7 mouse cellular contexts compared by ENCODE assay signal in the genomic region with DNA sequence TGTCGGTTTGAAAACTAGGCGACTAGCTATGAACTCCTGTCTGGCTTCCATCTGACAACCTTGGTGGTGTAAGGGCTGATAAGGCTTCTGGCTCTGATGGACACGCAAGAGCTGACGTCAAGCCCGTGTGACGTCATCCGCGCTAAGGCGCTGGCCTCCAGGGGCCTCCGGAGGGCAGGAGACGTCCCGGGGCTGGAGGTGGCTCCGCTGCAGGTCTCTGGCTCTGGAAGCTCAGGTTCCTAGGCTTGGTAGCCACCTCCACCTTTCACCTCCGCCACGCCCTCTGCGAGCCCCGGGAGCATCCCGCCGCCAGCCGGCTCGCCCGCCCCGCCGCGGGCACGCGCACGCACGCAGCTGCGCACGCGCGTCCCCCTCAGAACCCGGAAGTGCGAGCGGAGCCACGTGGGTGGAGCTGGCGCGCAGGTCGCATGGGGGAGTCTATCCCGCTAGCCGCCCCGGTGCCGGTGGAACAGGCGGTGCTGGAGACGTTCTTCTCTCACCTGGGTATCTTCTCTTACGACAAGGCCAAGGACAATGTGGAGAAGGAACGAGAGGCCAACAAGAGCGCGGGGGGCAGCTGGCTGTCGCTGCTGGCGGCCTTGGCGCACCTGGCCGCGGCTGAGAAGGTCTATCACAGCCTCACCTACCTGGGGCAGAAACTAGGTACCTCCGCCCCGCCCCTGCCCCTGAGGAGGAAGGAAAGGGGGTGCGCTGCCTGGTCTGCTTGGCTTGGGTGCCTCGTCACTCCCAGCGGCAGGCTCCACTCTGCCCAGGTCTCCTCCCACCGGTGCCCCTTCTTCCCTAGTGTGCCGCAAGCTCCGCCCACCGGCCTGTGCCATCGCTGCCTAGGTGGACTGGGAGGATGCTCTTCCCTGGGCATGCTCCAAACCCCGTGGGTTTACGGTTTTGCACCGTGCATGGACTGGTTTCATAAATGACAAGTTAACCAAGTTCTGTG. TPM values are rescaled to one million over a fixed set of nuclear protein-coding genes. Genes with fewer than 3 reads are reported as not detected.
A peak's percentile ranks its signal among the peaks of the same experiment; 100 is the strongest.
DNase-seq lines count a peak whose midpoint lies in the region; ATAC-seq and TF ChIP-seq lines count a peak whose summit lies in the region.

BC048403 (plus strand) TSS at position 390 of the 958 bp plus-strand sequence.

- DNase-seq in adrenal gland, adult 2 months: peak; percentile 93
- peak; percentile 80 for DNase-seq in embryo, embryonic 11.5 days (ENCODE audit: low read depth, low spot score)
- DNase-seq in gastrocnemius, postnatal 4 days (ENCODE audit: low spot score in 2 of 2): peak; percentile 81 to 87
- peak; percentile 87 for DNase-seq in left cerebral cortex, postnatal 4 days

- H3K9ac ChIP-seq in intestine, postnatal 0 days (ENCODE audit: low read depth, low read length): peak within 1 kb of the TSS; percentile 78
- peak within 1 kb of the TSS; percentile 55 for H3K9ac ChIP-seq in midbrain, embryonic 12.5 days (replicated peaks)

- TF ChIP-seq CTCF in intestine, postnatal 0 days (IDR thresholded peaks at IDR 0.05; ENCODE audit: low read depth): no peak
- TF ChIP-seq CTCF in small intestine, adult 2 months (IDR thresholded peaks at IDR 0.05; ENCODE audit: extremely low read depth, insufficient read length, insufficient replicate concordance, low read depth, low read length): no peak

- peak within 1 kb of the TSS; percentile 91 for H3K4me3 ChIP-seq in intestine, postnatal 0 days (ENCODE audit: low read depth, low read length)
- H3K4me3 ChIP-seq in midbrain, embryonic 12.5 days: peak within 1 kb of the TSS; percentile 64
- H3K4me3 ChIP-seq in small intestine, adult 2 months (ENCODE audit: low read depth, low read length): peak within 1 kb of the TSS; percentile 92

- peak; percentile 63 for TF ChIP-seq POLR2A in small intestine, adult 2 months (IDR thresholded peaks at IDR 0.05; ENCODE audit: low read depth, low read length)

- intact Hi-C loops in left cerebral cortex, postnatal 4 days (cut with DNase I): no loop called here

- H3K27ac ChIP-seq in intestine, postnatal 0 days (ENCODE audit: low read depth, low read length): peak within 1 kb of the TSS; percentile 66; the same call in 1 of the 2 replicates
- H3K27ac ChIP-seq in midbrain, embryonic 12.5 days (replicated peaks): no peak within 1 kb of the TSS
- H3K27ac ChIP-seq in small intestine, adult 2 months (ENCODE audit: insufficient read depth, low read depth, low read length): peak within 1 kb of the TSS; percentile 26; the same call in 1 of the 2 replicates

- WGBS in intestine, postnatal 0 days: under 1% methylated on average over 57 of the region's 68 CpGs
- WGBS in midbrain, embryonic 12.5 days: under 1% methylated on average over 64 of the region's 68 CpGs
- under 1% methylated on average over 68 of the region's 68 CpGs for WGBS in small intestine, adult 2 months

- H3K4me2 ChIP-seq in intestine, postnatal 0 days (replicated peaks; ENCODE audit: low read depth): peak within 1 kb of the TSS; percentile 97
- peak within 1 kb of the TSS; percentile 94 for H3K4me2 ChIP-seq in midbrain, embryonic 12.5 days (replicated peaks)

- no peaks in the 10 kb centered on the region for H3K9me3 ChIP-seq in intestine, postnatal 0 days (ENCODE audit: control insufficient read depth)
- no peaks in the 10 kb centered on the region for H3K9me3 ChIP-seq in midbrain, embryonic 12.5 days

- no peaks in the 10 kb centered on the region for H3K36me3 ChIP-seq in intestine, postnatal 0 days (ENCODE audit: control insufficient read depth, insufficient read depth)
- no peaks in the 10 kb centered on the region for H3K36me3 ChIP-seq in midbrain, embryonic 12.5 days
- H3K36me3 ChIP-seq in small intestine, adult 2 months (ENCODE audit: control insufficient read depth, insufficient read depth, low read length): no peaks in the 10 kb centered on the region

- no peaks in the 10 kb centered on the region for H3K27me3 ChIP-seq in intestine, postnatal 0 days (replicated peaks; ENCODE audit: control insufficient read depth, insufficient read depth, low read length)
- H3K27me3 ChIP-seq in midbrain, embryonic 12.5 days: no peaks in the 10 kb centered on the region
- H3K27me3 ChIP-seq in small intestine, adult 2 months (ENCODE audit: control insufficient read depth, insufficient read depth, low read length): no peaks in the 10 kb centered on the region

- H3K4me1 ChIP-seq in intestine, postnatal 0 days (replicated peaks; ENCODE audit: control insufficient read depth, insufficient read depth, low read length): no peaks in the 10 kb centered on the region
- peaks cover 9% of the 10 kb centered on the region for H3K4me1 ChIP-seq in midbrain, embryonic 12.5 days
- peaks cover 5% of the 10 kb centered on the region for H3K4me1 ChIP-seq in small intestine, adult 2 months (ENCODE audit: control insufficient read depth, insufficient read depth, insufficient read length, low read length)

- peak; percentile 98 for ATAC-seq in intestine, postnatal 0 days
- ATAC-seq in midbrain, embryonic 12.5 days (ENCODE audit: low FRiP score, low read depth): peak; percentile 93

RNA-seq across cellular contexts. Expression of gene BC048403, which starts in this region (rescaled TPM):
- total RNA-seq in adrenal gland, adult 2 months (2021): 10 to 100 TPM in 1 of 2 experiments, 1 to 10 TPM in 1; 8.4 to 12.4 TPM
- polyA plus RNA-seq in adrenal gland, adult 2 months (2012; rRNA removed): 7.3 and 16.9 TPM in 2 replicates
- 1 to 10 TPM; 3.0 to 3.5 TPM for total RNA-seq in gastrocnemius, postnatal 4 days (2021)
- polyA plus RNA-seq in intestine, postnatal 0 days (2015; fragmentation: Nextera tagmentation; extraction: Ambion mirVana): 2.4 and 2.5 TPM in 2 replicates
- total RNA-seq in left cerebral cortex, postnatal 4 days (2021): 1 to 10 TPM; 6.3 to 6.5 TPM
- polyA plus RNA-seq in midbrain, embryonic 12.5 days (2016; fragmentation: Nextera tagmentation; extraction: Ambion mirVana): 2.1 and 2.2 TPM in 2 replicates
- polyA plus RNA-seq in small intestine, adult 2 months (2012; rRNA removed): 2.0 and 2.6 TPM in 2 replicates
